Mouse (Mus musculus): Measurements from ENCODE around the gene Mfsd4b1.
"Not testable (repeated sequence)": the region's sequence is repeated elsewhere in the genome, so short reads cannot be mapped to it uniquely, and the experiment has no call there.

Gene Mfsd4b1

GRCm38 (mm10) chr10:40032897-40033296 is 7.8 kb upstream of the Mfsd4b1 start:
- no peak for DNase-seq (ENCODE audit: low spot score)

GRCm38 (mm10) chr10:40030716-40031115 is 5.6 kb upstream of the Mfsd4b1 start:
- DNase-seq (ENCODE audit: low spot score): no peak

GRCm38 (mm10) chr10:40029610-40030009 is 4.5 kb upstream of the Mfsd4b1 start:
- DNase-seq (ENCODE audit: low spot score): no peak

- no peak for DNase-seq (ENCODE audit: low spot score)
Observed at GRCm38 (mm10) chr10:40028091-40028490, 3.0 kb upstream of the Mfsd4b1 start.

- DNase-seq (ENCODE audit: low spot score): no peak
Observed at GRCm38 (mm10) chr10:40026546-40026945, 1.5 kb upstream of the Mfsd4b1 start.

GRCm38 (mm10) chr10:40025560-40025959 is 492 bp upstream of the Mfsd4b1 start:
- no peak for DNase-seq (ENCODE audit: low spot score)

GRCm38 (mm10) chr10:40020401-40020800 is 4.7 kb downstream of the Mfsd4b1 start:
- no peak for DNase-seq (ENCODE audit: low spot score)

GRCm38 (mm10) chr10:40019492-40019891 is 5.6 kb downstream of the Mfsd4b1 start:
- no peak for DNase-seq (ENCODE audit: low spot score)

- DNase-seq (ENCODE audit: low spot score): no peak
Observed at GRCm38 (mm10) chr10:40018261-40018860, 6.7 kb downstream of the Mfsd4b1 start.

- no peak for DNase-seq (ENCODE audit: low spot score)
Observed at GRCm38 (mm10) chr10:40009591-40009990, 15.5 kb downstream of the Mfsd4b1 start.

GRCm38 (mm10) chr10:40008847-40009246 is 16.2 kb downstream of the Mfsd4b1 start:
- not testable (repeated sequence) for DNase-seq (ENCODE audit: low spot score)

- DNase-seq (ENCODE audit: low spot score): no peak
Observed at GRCm38 (mm10) chr10:40007953-40008352, 17.1 kb downstream of the Mfsd4b1 start.

- DNase-seq (ENCODE audit: low spot score): no peak
Observed at GRCm38 (mm10) chr10:40006963-40007362, 18.1 kb downstream of the Mfsd4b1 start.

- no peak for DNase-seq (ENCODE audit: low spot score)
Observed at GRCm38 (mm10) chr10:40000746-40001145, 24.3 kb downstream of the Mfsd4b1 start.

- no peak for DNase-seq (ENCODE audit: low spot score)
Observed at GRCm38 (mm10) chr10:39991155-39991554, 33.9 kb downstream of the Mfsd4b1 start.

- no peak for DNase-seq (ENCODE audit: low spot score)
Observed at GRCm38 (mm10) chr10:39986466-39986865, 38.6 kb downstream of the Mfsd4b1 start, which contains the start of gene Mfsd4b5. Gene Mfsd4b5 (minus strand): TSS chr10:39986646.

- no peak for DNase-seq (ENCODE audit: low spot score)
Observed at GRCm38 (mm10) chr10:39982604-39983003, 42.5 kb downstream of the Mfsd4b1 start.

GRCm38 (mm10) chr10:39978231-39978630 is 46.8 kb downstream of the Mfsd4b1 start:
- no peak for DNase-seq (ENCODE audit: low spot score)

- no peak for DNase-seq (ENCODE audit: low spot score)
Observed at GRCm38 (mm10) chr10:39977346-39977745, 47.7 kb downstream of the Mfsd4b1 start.

- no peak for DNase-seq (ENCODE audit: low spot score)
Observed at GRCm38 (mm10) chr10:39975771-39976170, 49.3 kb downstream of the Mfsd4b1 start.

GRCm38 (mm10) chr10:39974982-39975381 is 50.1 kb downstream of the Mfsd4b1 start:
- DNase-seq (ENCODE audit: low spot score): no peak

- DNase-seq (ENCODE audit: low spot score): peak; percentile 18
Observed at GRCm38 (mm10) chr10:39967512-39967911, 57.6 kb downstream of the Mfsd4b1 start.

- DNase-seq (ENCODE audit: low spot score): no peak
Observed at GRCm38 (mm10) chr10:39961906-39962305, 63.2 kb downstream of the Mfsd4b1 start.

GRCm38 (mm10) chr10:39960441-39960822 is 64.6 kb downstream of the Mfsd4b1 start:
- no peak for DNase-seq (ENCODE audit: low spot score)

All from ovary, postnatal 14 days (tissue).